Mouse (Mus musculus): ENCODE data around the gene Tectb. TPM values are rescaled to one million over a fixed set of nuclear protein-coding genes. Genes with fewer than 3 reads are reported as not detected.
A peak's percentile ranks its signal among the peaks of the same experiment; 100 is the strongest.

Tectb gene
- polyA plus RNA-seq, 1 experiment: 0.09 TPM

- H3K4me1 ChIP-seq (ENCODE audit: control insufficient read depth, insufficient read depth, low read length): 0 out of 2 replicates have a peak, but pooled peaks cover 7% of the 10 kb centered on the region
- DNase-seq: peak; percentile 32
- WGBS: 87% methylated on average over 21 of the region's 21 CpGs
- no peaks in the 10 kb centered on the region for H3K27me3 ChIP-seq (replicated peaks; ENCODE audit: control insufficient read depth, insufficient read depth, low read length)
- no peak overlapping the region for H3K4me3 ChIP-seq (ENCODE audit: insufficient read depth, low read depth, low read length)
- no peak for TF ChIP-seq POLR2A (IDR thresholded peaks at IDR 0.05; ENCODE audit: low read depth, low read length)
- no peak for TF ChIP-seq CTCF (conservative IDR thresholded peaks at IDR 0.05; ENCODE audit: insufficient read depth, insufficient read length, low read depth, low read length)
- H3K27ac ChIP-seq (ENCODE audit: insufficient read depth, low read depth, low read length): no peak overlapping the region
- H3K36me3 ChIP-seq (ENCODE audit: control insufficient read depth, insufficient read depth, low read length): no peaks in the 10 kb centered on the region
Measured at GRCm38 (mm10) chr19:55192254-55192945, 11.9 kb downstream of the Tectb start.

DNA sequence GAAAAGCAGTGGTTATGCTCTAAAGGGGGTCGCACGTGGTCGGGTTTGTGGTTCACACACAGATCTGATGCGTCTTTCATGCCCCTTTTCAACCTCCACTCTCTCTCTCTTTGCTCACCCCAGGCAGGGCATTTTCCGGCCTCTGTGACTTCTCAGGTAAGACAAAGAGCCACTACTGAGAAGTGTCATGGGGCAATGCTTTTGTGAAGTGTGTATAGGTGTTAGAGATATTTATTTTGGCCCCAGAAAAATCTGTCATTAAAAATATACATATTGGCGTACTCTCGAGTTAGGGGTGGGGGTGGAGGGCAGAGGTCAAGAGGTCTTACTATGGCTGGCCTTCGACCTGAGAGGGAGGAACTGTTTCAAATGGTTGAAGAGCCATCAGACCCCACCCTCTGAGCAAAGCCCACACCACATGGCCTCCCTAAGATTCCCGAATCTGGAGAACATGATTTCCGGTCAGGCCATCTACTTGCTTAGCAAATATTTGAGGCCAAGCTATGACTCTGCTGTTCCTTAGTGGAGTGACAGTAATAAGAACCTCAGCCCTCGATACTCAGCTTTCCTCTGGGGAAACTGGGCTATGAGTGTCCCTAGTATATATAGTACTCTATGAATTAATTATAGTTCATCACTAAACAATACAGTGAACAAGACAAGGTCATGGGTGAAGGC is 13.3 kb downstream of the Tectb start:
- no peaks in the 10 kb centered on the region for H3K36me3 ChIP-seq (ENCODE audit: control insufficient read depth, insufficient read depth, low read length)
- no peak overlapping the region for H3K27ac ChIP-seq (ENCODE audit: insufficient read depth, low read depth, low read length)
- DNase-seq: no peak
- no peaks in the 10 kb centered on the region for H3K27me3 ChIP-seq (replicated peaks; ENCODE audit: control insufficient read depth, insufficient read depth, low read length)
- 0 out of 2 replicates have a peak, but pooled peaks cover 10% of the 10 kb centered on the region for H3K4me1 ChIP-seq (ENCODE audit: control insufficient read depth, insufficient read depth, low read length)
- no peak overlapping the region for H3K4me3 ChIP-seq (ENCODE audit: insufficient read depth, low read depth, low read length)
- WGBS: 81% methylated on average over 11 of the region's 11 CpGs
- TF ChIP-seq CTCF (conservative IDR thresholded peaks at IDR 0.05; ENCODE audit: insufficient read depth, insufficient read length, low read depth, low read length) (no peak), POLR2A (IDR thresholded peaks at IDR 0.05; ENCODE audit: low read depth, low read length) (no peak)

DNA sequence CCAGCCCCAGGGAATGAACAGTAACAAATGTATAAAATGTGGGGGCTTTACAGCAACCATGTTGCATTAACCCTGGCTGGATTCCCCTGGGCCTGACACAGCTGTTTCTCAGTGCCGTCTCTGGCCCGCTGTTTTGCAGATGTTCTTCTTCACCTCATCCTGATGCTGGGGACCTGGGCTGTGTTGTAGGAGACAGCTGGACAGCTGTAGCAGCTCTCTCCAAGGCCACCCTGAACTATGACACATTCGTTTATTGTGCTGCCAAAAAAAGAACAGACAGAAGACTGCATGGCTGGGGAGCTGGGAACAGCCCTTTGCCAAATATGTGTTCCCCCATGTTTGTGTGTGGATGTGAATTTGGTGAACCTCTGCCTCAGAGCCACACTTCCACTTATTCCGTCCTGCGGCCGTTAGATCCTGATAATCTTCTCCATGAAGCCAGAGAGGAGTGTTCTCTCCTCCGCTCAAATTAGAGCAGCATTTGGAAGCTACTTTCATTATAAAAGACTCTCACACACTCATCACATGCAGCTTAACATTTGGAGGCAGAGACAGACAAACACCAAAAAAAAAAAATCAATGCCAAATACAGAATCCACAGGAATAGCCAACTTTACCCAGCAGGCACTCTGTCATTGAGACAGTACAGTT is 14.1 kb downstream of the Tectb start:
- WGBS: 81% methylated on average over 7 of the region's 7 CpGs
- 0 out of 2 replicates have a peak, but pooled peaks cover 9% of the 10 kb centered on the region for H3K4me1 ChIP-seq (ENCODE audit: control insufficient read depth, insufficient read depth, low read length)
- TF ChIP-seq POLR2A (IDR thresholded peaks at IDR 0.05; ENCODE audit: low read depth, low read length): no peak
- no peak for TF ChIP-seq CTCF (conservative IDR thresholded peaks at IDR 0.05; ENCODE audit: insufficient read depth, insufficient read length, low read depth, low read length)
- H3K36me3 ChIP-seq (ENCODE audit: control insufficient read depth, insufficient read depth, low read length): no peaks in the 10 kb centered on the region
- no peak for DNase-seq
- no peak overlapping the region for H3K4me3 ChIP-seq (ENCODE audit: insufficient read depth, low read depth, low read length)
- H3K27ac ChIP-seq (ENCODE audit: insufficient read depth, low read depth, low read length): no peak overlapping the region
- no peaks in the 10 kb centered on the region for H3K27me3 ChIP-seq (replicated peaks; ENCODE audit: control insufficient read depth, insufficient read depth, low read length)

- Histone ChIP-seq H3K4me3 (ENCODE audit: insufficient read depth, low read depth, low read length) (no peak overlapping the region), H3K27ac (ENCODE audit: insufficient read depth, low read depth, low read length) (no peak overlapping the region), H3K4me1 (ENCODE audit: control insufficient read depth, insufficient read depth, low read length) (0 out of 2 replicates have a peak, but pooled peaks cover 3% of the 10 kb centered on the region), H3K27me3 (replicated peaks; ENCODE audit: control insufficient read depth, insufficient read depth, low read length) (no peaks in the 10 kb centered on the region), H3K36me3 (ENCODE audit: control insufficient read depth, insufficient read depth, low read length) (no peaks in the 10 kb centered on the region)
- 66% methylated on average over 3 of the region's 3 CpGs for WGBS
- no peak for DNase-seq
- TF ChIP-seq POLR2A (IDR thresholded peaks at IDR 0.05; ENCODE audit: low read depth, low read length): no peak
- no peak for TF ChIP-seq CTCF (conservative IDR thresholded peaks at IDR 0.05; ENCODE audit: insufficient read depth, insufficient read length, low read depth, low read length)
Measured at GRCm38 (mm10) chr19:55195574-55195973, 15.0 kb downstream of the Tectb start.

GRCm38 (mm10) chr19:55198303-55198702 is 17.8 kb downstream of the Tectb start:
- no peaks in the 10 kb centered on the region for H3K27me3 ChIP-seq (replicated peaks; ENCODE audit: control insufficient read depth, insufficient read depth, low read length)
- 38% methylated on average over 5 of the region's 5 CpGs for WGBS
- peak; percentile 62 for DNase-seq
- H3K4me1 ChIP-seq (ENCODE audit: control insufficient read depth, insufficient read depth, low read length): 0 out of 2 replicates have a peak, but pooled peaks cover 3% of the 10 kb centered on the region
- H3K36me3 ChIP-seq (ENCODE audit: control insufficient read depth, insufficient read depth, low read length): no peaks in the 10 kb centered on the region
- TF ChIP-seq POLR2A (IDR thresholded peaks at IDR 0.05; ENCODE audit: low read depth, low read length): no peak
- peak; percentile 77 for TF ChIP-seq CTCF (conservative IDR thresholded peaks at IDR 0.05; ENCODE audit: insufficient read depth, insufficient read length, low read depth, low read length)
- H3K27ac ChIP-seq (ENCODE audit: insufficient read depth, low read depth, low read length): no peak overlapping the region
- no peak overlapping the region for H3K4me3 ChIP-seq (ENCODE audit: insufficient read depth, low read depth, low read length)

- 34% methylated on average over 8 of the region's 8 CpGs for WGBS
- no peaks in the 10 kb centered on the region for H3K36me3 ChIP-seq (ENCODE audit: control insufficient read depth, insufficient read depth, low read length)
- no peaks in the 10 kb centered on the region for H3K27me3 ChIP-seq (replicated peaks; ENCODE audit: control insufficient read depth, insufficient read depth, low read length)
- peak; percentile 66 for DNase-seq
- TF ChIP-seq POLR2A (IDR thresholded peaks at IDR 0.05; ENCODE audit: low read depth, low read length) (no peak), CTCF (conservative IDR thresholded peaks at IDR 0.05; ENCODE audit: insufficient read depth, insufficient read length, low read depth, low read length) (0 out of 2 replicates have a peak, but pooled peaks have one; percentile 16)
- no peaks in the 10 kb centered on the region for H3K4me1 ChIP-seq (ENCODE audit: control insufficient read depth, insufficient read depth, low read length)
- H3K27ac ChIP-seq (ENCODE audit: insufficient read depth, low read depth, low read length): no peak overlapping the region
- H3K4me3 ChIP-seq (ENCODE audit: insufficient read depth, low read depth, low read length): no peak overlapping the region
Measured at GRCm38 (mm10) chr19:55206482-55207138, 26.1 kb downstream of the Tectb start.
